Mouse (Mus musculus): Measurements from ENCODE around the gene Vps29.

DNA sequence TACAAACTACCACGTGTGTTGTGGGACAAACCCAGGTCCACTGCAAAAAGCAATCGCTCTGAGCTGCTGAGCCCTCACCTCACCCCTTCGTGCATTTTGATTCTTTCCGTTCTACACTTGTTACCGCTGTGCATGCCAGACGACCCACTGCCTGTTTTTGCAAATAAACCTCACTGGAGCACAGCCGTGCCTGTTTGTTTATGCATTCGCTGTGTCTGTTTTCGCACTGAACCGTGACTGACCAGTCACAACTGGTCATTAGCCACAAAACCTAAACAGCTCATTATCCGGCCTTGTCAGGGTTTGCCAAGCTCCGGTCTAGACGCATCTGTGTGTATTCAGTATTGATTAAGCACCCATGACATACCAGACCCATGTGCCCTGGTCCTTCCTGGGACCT is 48.0 kb downstream of the Vps29 start:
- no peak for TF ChIP-seq POLR2A (IDR thresholded peaks at IDR 0.05; ENCODE audit: low read depth, low read length)
- no peak for TF ChIP-seq CTCF (IDR thresholded peaks at IDR 0.05; ENCODE audit: extremely low read depth, insufficient read depth, insufficient read length, insufficient replicate concordance)
